ENCODE assay signal across 8 mouse cellular contexts in genomic region chr3:96262979-96263550, GRCm38 (mm10). TPM values are rescaled to one million over a fixed set of nuclear protein-coding genes. Genes with fewer than 3 reads are reported as not detected.
A peak's percentile ranks its signal among the peaks of the same experiment; 100 is the strongest.
DNase-seq lines count a peak whose midpoint lies in the region; ATAC-seq and TF ChIP-seq lines count a peak whose summit lies in the region.

Gene Hist2h4 (minus strand): TSS chr3:96263311.

- CTCF ChIA-PET in Patski (lab: Charles Lee), result interaction anchor here (0.8 to 2.6 kb wide), 8 partner anchors 9 to 197 kb away, joined by 3 to 9 read pairs (median 3); partner anchors contain the start of genes Bola1 and Hist2h2ab

- no peaks in the 10 kb centered on the region for H3K27me3 ChIP-seq in Patski
- no peaks in the 10 kb centered on the region for H3K27me3 ChIP-seq in hindbrain, embryonic 12.5 days

- no peaks in the 10 kb centered on the region for H3K9me3 ChIP-seq in hindbrain, embryonic 12.5 days (replicated peaks)

- no peaks in the 10 kb centered on the region for H3K36me3 ChIP-seq in hindbrain, embryonic 12.5 days

- peak; percentile 93 for TF ChIP-seq CTCF in Patski (IDR thresholded peaks at IDR 0.05)

- H3K4me2 ChIP-seq in hindbrain, embryonic 12.5 days (replicated peaks), result peak within 1 kb of the TSS; percentile 85

- ATAC-seq in Patski, result peak; percentile 66
- ATAC-seq in hindbrain, embryonic 12.5 days (ENCODE audit: low FRiP score), result peak; percentile 87

- WGBS in hindbrain, embryonic 12.5 days, result under 1% methylated on average over 40 of the region's 40 CpGs

- POLR2A ChIA-PET in Patski (lab: Charles Lee), result interaction anchor here (0.5 to 2.8 kb wide), 11 partner anchors 9 to 165 kb away, joined by 3 to 13 read pairs (median 6); partner anchors contain the start of genes Bola1, Hist2h2aa1 and Hist2h2ab

- H3K27ac ChIP-seq in hindbrain, embryonic 12.5 days, result peak within 1 kb of the TSS; percentile 98

- peak; percentile 97 for DNase-seq in Patski (ENCODE audit: low read depth, low spot score)
- peak; percentile 98 for DNase-seq in cerebellum, postnatal 10 days
- peak; percentile 95 for DNase-seq in frontal cortex, postnatal 10 days (ENCODE audit: low spot score in 2 of 2)
- DNase-seq in layer of hippocampus, postnatal 14 days (ENCODE audit: low spot score in 2 of 2), result peak; percentile 98
- peak; percentile 98 for DNase-seq in lung, postnatal 10 days
- peak; percentile 96 for DNase-seq in ovary, postnatal 14 days (ENCODE audit: low spot score)
- peak; percentile 91 to 94 for DNase-seq in thymus, postnatal 10 days (ENCODE audit: low spot score in 2 of 2)

- peak within 1 kb of the TSS; percentile 82 for H3K9ac ChIP-seq in hindbrain, embryonic 12.5 days

- in situ Hi-C loops in Patski (cut with MboI; ENCODE audit: low pct_unique_long_range_greater_than_20kb), result loop anchor here (10.0 kb wide), 1 partner anchor 198 kb away; no protein-coding TSS in a partner anchor

- peak within 1 kb of the TSS; percentile 59 for H3K4me3 ChIP-seq in hindbrain, embryonic 12.5 days

- H3K4me1 ChIP-seq in hindbrain, embryonic 12.5 days, result peaks cover 25% of the 10 kb centered on the region

RNA-seq across cellular contexts. Expression of gene Hist2h4, which starts in this region (rescaled TPM):
- polyA plus RNA-seq in Patski (2021), result 0.72 TPM
- 5.0 and 10.9 TPM in 2 replicates for polyA plus RNA-seq in hindbrain, embryonic 12.5 days (2016; fragmentation: Nextera tagmentation; extraction: Ambion mirVana)
- total RNA-seq in layer of hippocampus, postnatal 14 days (2021), result 10 to 100 TPM; 25.2 to 29.8 TPM

Comparison
In these comparisons a context has a peak if more than half of its experiments do, and no peak if none do; other contexts are left out.
1. Peak in every context shown above with its lines: DNase-seq, ATAC-seq, H3K4me3 ChIP-seq and H3K27ac ChIP-seq.
2. Peak in DNase-seq and ATAC-seq in Patski; RNA of the gene not detected or under 1 TPM.